Mouse (Mus musculus): ENCODE measurements around the gene Apol7c. TPM values are rescaled to one million over a fixed set of nuclear protein-coding genes. Genes with fewer than 3 reads are reported as not detected.
"Not testable (repeated sequence)": the region's sequence is repeated elsewhere in the genome, so short reads cannot be mapped to it uniquely, and the experiment has no call there.

Apol7c gene
- polyA plus RNA-seq, 1 experiment from 2014 or later = 3.1 TPM

DNA sequence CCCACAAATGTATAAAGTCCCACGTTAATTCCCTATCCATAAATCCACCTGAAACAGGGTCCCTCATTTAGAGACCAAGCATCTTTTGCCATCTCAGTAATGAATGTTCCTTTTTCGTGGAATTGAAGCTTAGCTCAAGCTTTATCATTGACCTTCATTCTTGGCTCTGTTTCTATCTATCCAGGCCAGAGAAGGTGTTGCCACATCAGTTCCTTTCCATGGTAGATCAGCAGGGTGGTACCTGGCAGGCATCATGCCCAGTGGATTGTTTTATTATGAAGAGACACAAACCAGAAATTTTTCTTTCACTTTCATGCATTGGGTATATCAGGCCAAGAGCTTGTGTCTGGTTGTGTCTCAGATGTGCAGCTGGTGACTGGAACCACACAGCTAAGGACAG is 56.4 kb downstream of the Apol7c start, which contains the start of gene Apol10a:
Apol10a (plus strand) TSS at position 355 of the 400 bp plus-strand sequence.
- not testable (repeated sequence) for H3K27ac ChIP-seq; ATAC-seq; H3K9me3 ChIP-seq; H3K9ac ChIP-seq; H3K4me2 ChIP-seq (replicated peaks); H3K4me1 ChIP-seq (replicated peaks); H3K4me3 ChIP-seq (replicated peaks); H3K27me3 ChIP-seq (replicated peaks); H3K36me3 ChIP-seq
- WGBS = 84% methylated on average over 2 of the region's 2 CpGs

Other genes starting within 250 kb of the Apol7c start
- gene Rbfox2, start 226.3 kb downstream of the Apol7c start, polyA plus RNA-seq (2015; fragmentation: Nextera tagmentation; extraction: Ambion mirVana) = 42.6 and 44.8 TPM in 2 replicates
- gene Apol7a, start 134.2 kb downstream of the Apol7c start, polyA plus RNA-seq (2015; fragmentation: Nextera tagmentation; extraction: Ambion mirVana) = 7.8 TPM in 2 replicates
- gene Apol9a, start 122.2 kb downstream of the Apol7c start, polyA plus RNA-seq (2015; fragmentation: Nextera tagmentation; extraction: Ambion mirVana) = 0.39 and 0.40 TPM in 2 replicates
- 0.13 and 0.30 TPM in 2 replicates for gene Apol7b, start 85.8 kb downstream of the Apol7c start, polyA plus RNA-seq (2015; fragmentation: Nextera tagmentation; extraction: Ambion mirVana)
- gene Apol10a, start 56.3 kb downstream of the Apol7c start, polyA plus RNA-seq (2015; fragmentation: Nextera tagmentation; extraction: Ambion mirVana) = 0.09 and 0.18 TPM in 2 replicates
- not detected in 2 replicates for gene Apol11a, start 25.0 kb downstream of the Apol7c start, polyA plus RNA-seq (2015; fragmentation: Nextera tagmentation; extraction: Ambion mirVana)
- not detected in 2 replicates for gene 1700025B11Rik, start 28.6 kb upstream of the Apol7c start, polyA plus RNA-seq (2015; fragmentation: Nextera tagmentation; extraction: Ambion mirVana)
- 0.38 and 0.54 TPM in 2 replicates for gene Apol10b, start 62.8 kb upstream of the Apol7c start, polyA plus RNA-seq (2015; fragmentation: Nextera tagmentation; extraction: Ambion mirVana)
- not detected in 2 replicates for gene Gm36245, start 65.9 kb upstream of the Apol7c start, polyA plus RNA-seq (2015; fragmentation: Nextera tagmentation; extraction: Ambion mirVana)
- gene Apol11b, start 110.0 kb upstream of the Apol7c start, polyA plus RNA-seq (2015; fragmentation: Nextera tagmentation; extraction: Ambion mirVana) = 0.14 and 0.30 TPM in 2 replicates
- gene Apol7e, start 165.5 kb upstream of the Apol7c start, polyA plus RNA-seq (2015; fragmentation: Nextera tagmentation; extraction: Ambion mirVana) = 0.13 and 0.43 TPM in 2 replicates
- 0.35 TPM in 1 of 2 replicates, not detected in the other for gene Apol9b, start 195.7 kb upstream of the Apol7c start, polyA plus RNA-seq (2015; fragmentation: Nextera tagmentation; extraction: Ambion mirVana)
- 0.18 and 0.35 TPM in 2 replicates for gene Apol8, start 223.7 kb upstream of the Apol7c start, polyA plus RNA-seq (2015; fragmentation: Nextera tagmentation; extraction: Ambion mirVana)